Mouse (Mus musculus) lung, adult 2 months (tissue): ENCODE data around the gene Kcnq5. TPM values are rescaled to one million over a fixed set of nuclear protein-coding genes. Genes with fewer than 3 reads are reported as not detected.

ENCODE experiments used
- DNase-seq: peaks from one replicate; pipeline ENCODE4 v3.0.0; 2022
- H3K4me1 ChIP-seq: fragments of 200-500 bp; 2 replicates; pipeline ENCODE4 v1.6.1; 2011; ENCODE audit warnings: low read length; ENCODE audit not compliant: control insufficient read depth, insufficient read depth
- H3K4me3 ChIP-seq: fragments of 200-500 bp; replicated peaks from 2 replicates; pipeline ENCODE3; 2011; ENCODE audit warnings: low read depth, mild to moderate bottlenecking, control low read depth, low read length; ENCODE audit errors: extremely low read depth
- CTCF ChIP-seq: fragments of 200-500 bp; IDR thresholded peaks from 2 replicates; pipeline ENCODE4 v1.5.1; 2011; ENCODE audit warnings: mild to moderate bottlenecking, low read length, control low read depth; ENCODE audit not compliant: insufficient read depth
- POLR2A ChIP-seq: fragments of 200-500 bp; IDR thresholded peaks from 2 replicates; pipeline ENCODE4 v1.6.1; 2011; ENCODE audit warnings: low read depth, mild to moderate bottlenecking, control low read depth, low read length, borderline replicate concordance; ENCODE audit errors: extremely low read depth
- WGBS: fragments of 180-500 bp; shearing (Covaris S2); methylation state at CpG from one replicate; pipeline ENCODE4 v1.1.7; 2018; 5-methylcytosine and 5-hydroxymethylcytosine counted together
- polyA plus RNA-seq: library from polyadenylated mRNA; depleted of rRNA; stranded (reverse); fragments of >200 nt; gene quantifications from 2 replicates; pipeline ENCODE4 v1.2.3, GENCODE M21; 2012

Gene Kcnq5
- polyA plus RNA-seq, 1 experiment = 2.5 TPM

DNA sequence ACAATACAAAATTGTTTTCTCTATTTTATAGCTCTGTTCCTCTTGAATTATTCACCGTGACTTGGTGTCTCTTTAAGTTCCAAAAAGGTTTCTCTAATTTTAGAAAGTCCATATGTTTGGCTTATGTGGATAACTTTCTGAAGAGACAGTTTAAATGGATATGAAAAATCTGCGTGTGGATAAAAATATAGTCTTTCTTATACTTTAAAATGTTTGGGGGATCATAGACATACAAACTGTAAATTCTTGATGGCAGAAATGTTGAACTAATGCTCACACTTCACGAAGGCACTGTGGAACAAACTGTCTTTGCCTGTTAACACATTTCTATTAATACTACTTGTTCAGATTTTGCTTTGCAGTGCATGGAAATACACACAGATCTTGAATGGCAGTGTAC, 277.3 kb downstream of the Kcnq5 start:
- no peaks in the 10 kb centered on the region for H3K4me1 ChIP-seq
- TF ChIP-seq POLR2A (no peak), CTCF (no peak)
- 79% methylated on average over 3 of the region's 3 CpGs for WGBS
- no peak for DNase-seq
- H3K4me3 ChIP-seq = no peak overlapping the region

GRCm38 (mm10) chr1:21676805-21677204, 284.9 kb downstream of the Kcnq5 start:
- Histone ChIP-seq H3K4me1 (no peaks in the 10 kb centered on the region), H3K4me3 (no peak overlapping the region)
- DNase-seq = no peak
- TF ChIP-seq CTCF (no peak), POLR2A (no peak)
- 73% methylated on average over 3 of the region's 3 CpGs for WGBS

DNA sequence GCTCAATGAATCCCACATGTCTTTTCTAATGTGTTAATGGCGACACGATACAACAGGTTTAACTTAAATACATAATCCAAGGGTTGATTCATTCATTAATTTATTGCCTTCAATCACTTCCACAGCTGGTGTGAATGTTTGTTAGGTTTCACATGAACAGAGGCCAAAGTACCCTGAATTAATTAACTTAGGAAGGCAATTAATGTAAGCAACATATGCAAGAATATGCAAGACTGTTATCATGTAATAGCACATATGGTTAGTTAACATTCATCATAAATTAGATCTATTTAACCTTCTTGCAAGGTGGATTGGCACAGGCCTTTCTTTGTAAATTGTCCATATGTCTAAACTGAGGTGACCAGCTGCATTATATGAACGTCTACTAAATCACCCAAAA, 300.9 kb downstream of the Kcnq5 start:
- DNase-seq = no peak
- Histone ChIP-seq H3K4me3 (no peak overlapping the region), H3K4me1 (no peaks in the 10 kb centered on the region)
- WGBS = 80% methylated on average over 3 of the region's 3 CpGs
- TF ChIP-seq POLR2A (no peak), CTCF (no peak)

DNA sequence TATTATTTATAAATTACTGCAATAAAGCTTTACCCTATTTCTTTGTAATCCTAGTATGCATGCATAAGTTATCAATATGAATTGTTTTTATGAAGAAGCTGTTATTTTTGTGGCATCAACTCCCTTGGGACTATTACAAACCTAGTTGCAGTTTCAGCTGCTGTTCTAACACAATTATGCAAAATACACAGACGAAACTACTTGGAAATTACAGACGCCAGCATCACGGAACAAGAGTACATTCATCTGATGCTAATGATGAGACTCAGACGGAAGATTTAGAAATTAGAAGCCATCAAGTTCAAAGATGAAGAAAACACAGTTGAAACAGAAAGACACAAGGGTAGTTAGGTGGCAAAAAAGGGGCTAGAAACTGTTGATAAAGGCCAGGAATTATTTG, 310.9 kb downstream of the Kcnq5 start:
- WGBS = 50% methylated on average over 4 of the region's 4 CpGs
- TF ChIP-seq POLR2A (no peak), CTCF (no peak)

GRCm38 (mm10) chr1:21635406-21635805, 326.3 kb downstream of the Kcnq5 start:
- 50% methylated on average over 2 of the region's 2 CpGs for WGBS
- no peak for TF ChIP-seq CTCF
- no peak for TF ChIP-seq POLR2A
- no peaks in the 10 kb centered on the region for H3K4me1 ChIP-seq
- no peak overlapping the region for H3K4me3 ChIP-seq
- no peak for DNase-seq

More for the DNA sequence above, 310.9 kb downstream of the Kcnq5 start:
- no peaks in the 10 kb centered on the region for H3K4me1 ChIP-seq
- DNase-seq = no peak
- no peak overlapping the region for H3K4me3 ChIP-seq

DNA sequence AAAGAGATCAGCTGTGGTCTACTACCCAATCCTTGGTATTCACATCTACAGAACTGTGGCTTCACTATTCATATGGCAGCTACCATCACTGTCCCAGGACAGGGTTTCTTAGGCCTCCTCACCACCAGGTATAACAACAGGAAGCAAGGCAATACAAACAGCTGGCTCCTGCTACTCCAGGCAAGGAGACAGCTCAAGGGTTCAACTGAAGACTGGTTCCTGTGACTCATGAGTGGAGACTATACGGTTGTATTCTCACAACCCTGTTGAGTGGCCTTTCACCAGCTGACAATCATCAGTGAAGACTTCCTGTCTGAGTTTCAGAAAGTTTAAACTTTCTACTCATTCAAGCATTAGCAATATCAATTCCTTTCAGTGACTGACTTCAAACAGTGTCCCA, 327.7 kb downstream of the Kcnq5 start:
- no peak for TF ChIP-seq POLR2A
- TF ChIP-seq CTCF = no peak
- WGBS = 29% methylated on average over 1 of the region's 1 CpGs
- H3K4me3 ChIP-seq = no peak overlapping the region
- no peaks in the 10 kb centered on the region for H3K4me1 ChIP-seq
- no peak for DNase-seq

- Histone ChIP-seq H3K4me3 (no peak overlapping the region), H3K4me1 (no peaks in the 10 kb centered on the region)
- WGBS = 89% methylated on average over 2 of the region's 2 CpGs
- no peak for DNase-seq
- TF ChIP-seq CTCF (no peak), POLR2A (no peak)
Observed at GRCm38 (mm10) chr1:21622455-21622854, 339.3 kb downstream of the Kcnq5 start.

DNA sequence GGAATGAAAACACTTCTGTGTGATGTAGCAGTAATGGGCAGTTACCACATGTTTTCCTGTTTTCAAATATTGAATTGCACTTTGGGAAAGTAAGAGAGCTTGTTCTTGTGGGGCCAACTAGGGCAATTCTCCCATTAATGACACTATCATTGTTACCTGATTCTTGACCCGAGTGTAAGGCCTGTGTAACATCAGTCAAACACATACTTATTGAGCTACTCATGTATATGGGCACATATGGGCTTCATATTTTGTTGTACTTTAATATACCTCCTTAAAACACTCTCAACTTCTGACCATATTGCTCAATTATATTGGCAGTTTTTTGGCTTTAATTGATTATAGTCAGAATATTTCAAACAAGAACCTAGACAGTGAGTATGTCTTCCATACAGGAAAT, 339.7 kb downstream of the Kcnq5 start:
- DNase-seq = no peak
- Histone ChIP-seq H3K4me1 (no peaks in the 10 kb centered on the region), H3K4me3 (no peak overlapping the region)
- 78% methylated on average over 1 of the region's 1 CpGs for WGBS
- no peak for TF ChIP-seq CTCF
- TF ChIP-seq POLR2A = no peak

DNA sequence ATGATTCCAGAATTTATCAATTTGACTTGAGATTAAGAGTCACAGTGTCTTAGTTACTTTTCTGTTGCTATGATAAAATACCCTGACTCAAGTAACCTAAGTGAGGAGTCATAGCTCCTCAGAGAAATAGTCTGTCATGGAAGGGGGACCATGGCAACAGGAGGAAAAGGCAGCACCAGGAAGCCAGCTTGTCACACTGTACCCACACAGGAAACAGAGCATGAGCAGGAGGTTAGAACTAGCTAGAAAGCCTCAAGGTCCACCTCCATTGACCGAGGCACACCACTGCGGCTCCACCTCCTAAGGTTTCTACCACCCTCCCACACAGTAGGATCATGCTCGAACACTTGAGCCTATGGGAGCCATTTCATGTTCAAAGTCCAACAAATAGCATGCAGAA, 343.0 kb downstream of the Kcnq5 start:
- Histone ChIP-seq H3K4me3 (no peak overlapping the region), H3K4me1 (no peaks in the 10 kb centered on the region)
- DNase-seq = no peak
- 84% methylated on average over 3 of the region's 3 CpGs for WGBS
- TF ChIP-seq CTCF (no peak), POLR2A (no peak)

DNA sequence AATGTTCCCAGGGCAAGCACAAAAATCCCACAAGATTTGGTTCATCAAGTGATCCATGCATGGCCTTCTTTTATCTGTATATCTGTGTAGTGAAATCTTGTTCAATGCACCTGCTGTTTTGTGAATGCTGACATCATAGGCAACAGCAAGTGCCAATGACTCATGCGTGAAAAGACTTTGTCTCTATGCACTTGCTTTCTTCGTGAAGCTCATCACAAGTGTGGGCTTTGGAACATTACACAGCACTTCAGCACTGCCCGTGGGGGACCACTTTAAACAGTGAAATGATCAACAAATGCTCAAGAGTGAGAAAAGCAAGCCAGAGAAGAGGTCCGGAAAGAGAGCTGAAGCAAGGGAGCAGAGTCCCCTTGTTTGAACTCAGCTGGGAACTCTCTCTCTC, 345.1 kb downstream of the Kcnq5 start:
- TF ChIP-seq POLR2A (no peak), CTCF (no peak)
- DNase-seq = no peak
- 61% methylated on average over 4 of the region's 4 CpGs for WGBS

More for the DNA sequence above, 345.1 kb downstream of the Kcnq5 start:
- Histone ChIP-seq H3K4me3 (no peak overlapping the region), H3K4me1 (no peaks in the 10 kb centered on the region)
